Mouse (Mus musculus) brain, embryonic 14.5 days (tissue): ENCODE data around the gene Med13l.

Experiments
- CTCF ChIP-seq: fragments of 200-500 bp; IDR thresholded peaks from 2 replicates; pipeline ENCODE4 v1.5.1; 2012; ENCODE audit warnings: inconsistent platforms, mild to moderate bottlenecking, moderate library complexity, borderline replicate concordance; ENCODE audit not compliant: insufficient read depth, insufficient read length; ENCODE audit errors: extremely low read depth
- POLR2A ChIP-seq: fragments of 200-500 bp; IDR thresholded peaks from 2 replicates; pipeline ENCODE4 v1.6.1; 2012; ENCODE audit warnings: mild to moderate bottlenecking, inconsistent platforms, borderline replicate concordance; ENCODE audit not compliant: poor library complexity, insufficient read depth, insufficient read length, severe bottlenecking; ENCODE audit errors: extremely low read depth

GRCm38 (mm10) chr5:118655025-118655424 lies 94.5 kb downstream of the Med13l start:
- TF ChIP-seq POLR2A (no peak), CTCF (peak; percentile 72)
